Mouse (Mus musculus) 3T3-L1 (cell line): ENCODE results near the gene Atf1.

Source experiments
- DNase-seq: peaks from one replicate; pipeline ENCODE4 v3.0.0-alpha.2; 2015; ENCODE audit warnings: low read depth, low spot score

Atf1 gene

DNA sequence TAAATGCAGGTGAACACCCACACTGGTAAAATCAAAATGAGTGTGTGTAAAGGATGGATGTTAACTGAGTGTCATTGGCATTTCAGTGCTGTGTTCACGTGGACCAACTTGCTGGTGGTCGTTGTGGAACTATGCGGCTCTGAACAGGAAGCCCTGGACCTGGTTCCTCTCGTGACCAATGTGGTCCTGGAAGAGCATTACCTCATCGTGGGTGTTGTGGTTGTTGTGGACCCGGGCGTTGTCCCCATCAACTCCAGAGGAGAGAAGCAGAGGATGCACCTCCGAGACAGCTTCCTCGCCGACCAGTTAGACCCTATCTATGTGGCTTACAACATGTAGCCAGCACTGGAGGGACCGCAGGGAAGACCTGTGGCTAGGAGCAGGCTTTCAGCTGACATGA lies 12.5 kb upstream of the Atf1 start:
- DNase-seq: no peak

DNA sequence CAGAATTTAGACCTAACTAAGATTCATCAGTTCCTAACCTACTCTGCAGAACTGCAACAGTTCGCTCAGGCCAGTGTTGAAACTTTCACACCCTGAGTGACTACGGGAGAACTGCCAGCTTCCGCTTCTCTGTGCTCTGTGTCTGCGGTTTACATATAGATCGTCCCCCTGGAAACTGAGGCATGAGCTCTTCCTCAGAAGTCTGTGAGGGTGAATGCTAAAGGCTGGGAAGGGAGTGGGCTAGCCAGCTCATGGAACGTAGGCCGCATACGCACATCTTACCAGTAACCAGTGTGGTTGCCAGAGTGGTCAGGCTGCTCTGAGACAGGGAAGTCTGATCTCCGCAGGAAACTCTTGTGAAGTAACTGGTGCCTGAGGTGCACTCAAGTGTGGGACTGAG lies 11.4 kb upstream of the Atf1 start:
- no peak for DNase-seq

DNA sequence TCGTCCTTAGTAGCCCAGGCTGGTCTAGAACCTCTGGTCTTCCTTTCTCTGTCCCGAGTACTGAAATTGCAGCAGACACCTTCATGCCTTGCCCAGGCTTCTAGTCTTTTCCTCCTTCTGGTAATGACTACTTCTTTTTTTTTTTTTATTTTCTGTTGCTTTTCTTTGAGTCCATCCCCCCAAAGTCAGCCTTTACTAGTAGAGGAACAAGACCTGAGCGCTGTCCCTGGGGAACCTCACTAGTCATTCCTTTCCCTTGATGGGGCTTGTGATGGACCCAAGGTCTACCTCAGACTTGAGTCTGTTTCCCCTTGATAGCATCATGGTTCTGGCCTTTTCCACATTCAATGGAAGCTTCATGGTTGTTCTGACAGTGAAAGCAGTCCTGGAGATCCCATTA lies 9.6 kb upstream of the Atf1 start:
- no peak for DNase-seq

DNA sequence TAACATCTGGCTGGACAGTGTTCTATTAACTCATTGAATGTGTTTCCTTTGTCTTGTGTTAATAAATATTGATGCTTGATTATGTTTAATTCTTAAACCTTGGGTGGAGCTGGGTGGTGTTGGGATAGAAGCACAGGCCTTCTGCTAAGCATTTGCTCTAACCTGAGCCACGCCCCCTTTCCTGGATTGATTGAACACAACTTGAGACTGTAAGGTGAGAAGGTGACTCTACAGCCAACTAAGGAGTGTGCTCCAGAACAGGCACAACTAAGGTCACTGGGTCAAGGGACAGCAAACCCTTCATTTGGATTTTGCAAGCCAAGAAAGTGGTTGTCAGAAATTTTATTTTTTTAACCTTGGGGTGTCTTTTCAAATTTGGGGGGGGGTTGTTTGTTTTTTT lies 8.2 kb upstream of the Atf1 start:
- no peak for DNase-seq

DNA sequence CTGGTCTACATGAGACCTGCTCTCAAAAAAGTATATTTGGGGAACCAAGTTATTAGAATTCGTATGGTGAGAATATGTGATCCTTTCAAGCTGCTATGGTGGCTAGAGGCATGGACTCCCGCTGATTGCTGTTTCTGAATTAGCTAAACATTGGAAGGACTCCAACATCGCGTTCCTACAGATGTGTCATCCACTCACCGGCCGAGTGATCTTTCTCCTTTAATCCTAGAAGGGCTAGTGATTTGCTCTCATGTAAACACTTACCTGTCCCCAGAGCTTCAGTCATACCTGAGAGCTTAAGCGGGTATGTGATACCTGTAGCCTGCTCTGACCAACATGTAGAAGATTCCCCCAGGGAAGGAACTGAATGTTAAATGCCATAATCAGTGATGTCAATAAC lies 6.7 kb upstream of the Atf1 start:
- no peak for DNase-seq

DNA sequence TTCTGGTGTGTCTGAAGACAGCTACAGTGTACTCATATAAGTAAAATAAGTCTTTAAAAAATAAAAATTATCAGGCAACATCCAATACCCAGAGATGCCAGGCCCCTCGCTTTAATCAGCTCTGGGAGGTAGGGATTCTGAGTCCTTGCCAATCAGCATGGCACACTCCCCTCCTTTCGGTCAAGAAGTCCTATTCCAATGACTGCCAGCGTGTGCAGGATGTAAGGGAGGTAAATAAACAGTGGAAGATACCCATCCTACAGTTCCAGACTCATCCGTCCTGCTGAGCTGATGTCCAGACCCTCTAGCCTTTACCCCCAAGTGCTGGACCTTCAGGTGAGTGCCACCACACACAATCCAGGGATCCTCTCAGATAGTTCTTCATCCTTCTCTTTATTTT lies 2.2 kb upstream of the Atf1 start:
- DNase-seq: no peak

DNA sequence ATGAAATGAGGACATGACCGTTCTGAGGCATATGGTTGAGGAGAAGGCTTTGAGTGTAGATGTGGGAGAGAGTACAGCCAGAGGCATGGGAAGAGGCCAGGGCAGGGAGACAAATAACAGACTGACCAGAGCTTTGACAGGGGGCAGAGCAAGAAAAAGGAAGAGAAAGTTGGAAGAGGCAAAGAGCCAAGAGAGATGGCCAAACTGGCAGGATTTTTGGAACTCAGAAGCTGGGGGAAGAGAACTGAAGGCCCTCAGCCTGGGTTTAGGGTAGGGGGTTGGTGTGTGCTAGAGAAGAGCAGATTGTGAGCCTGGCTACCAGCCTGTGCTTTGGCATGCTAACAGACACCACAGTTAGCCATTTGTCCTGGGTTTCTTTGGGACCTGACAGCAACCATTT lies 1.7 kb upstream of the Atf1 start:
- DNase-seq: no peak

DNA sequence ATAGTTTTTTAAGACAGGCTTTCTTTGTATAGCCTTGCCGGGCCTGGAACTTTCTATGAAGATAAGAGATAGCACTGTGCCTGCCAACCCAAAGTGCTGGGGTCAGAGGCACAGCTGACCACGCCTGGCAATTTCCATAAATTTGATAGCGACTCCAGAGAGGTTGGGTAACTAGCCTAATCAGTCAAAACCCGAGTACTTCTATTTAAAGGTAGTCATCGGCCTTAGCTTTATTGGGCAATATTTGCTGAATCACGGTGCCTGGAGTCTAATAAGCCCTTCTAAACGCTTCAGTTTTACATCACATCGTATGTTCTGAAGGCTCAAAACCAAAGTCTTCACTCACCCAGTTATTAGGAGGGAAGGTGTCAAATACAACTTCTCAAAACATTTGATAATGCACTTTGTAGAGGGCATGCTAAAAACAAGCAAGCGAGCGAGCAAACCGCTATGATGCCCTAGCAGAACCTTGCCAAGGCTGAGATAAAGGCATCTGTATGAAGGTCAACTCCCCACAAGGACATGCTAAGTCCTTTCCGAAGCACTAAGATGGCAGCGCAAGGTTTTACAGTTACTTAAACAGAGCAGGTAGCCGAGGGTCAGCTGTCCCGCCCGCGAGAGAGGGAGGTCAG lies 472 bp upstream of the Atf1 start:
- peak; percentile 80 for DNase-seq

DNA sequence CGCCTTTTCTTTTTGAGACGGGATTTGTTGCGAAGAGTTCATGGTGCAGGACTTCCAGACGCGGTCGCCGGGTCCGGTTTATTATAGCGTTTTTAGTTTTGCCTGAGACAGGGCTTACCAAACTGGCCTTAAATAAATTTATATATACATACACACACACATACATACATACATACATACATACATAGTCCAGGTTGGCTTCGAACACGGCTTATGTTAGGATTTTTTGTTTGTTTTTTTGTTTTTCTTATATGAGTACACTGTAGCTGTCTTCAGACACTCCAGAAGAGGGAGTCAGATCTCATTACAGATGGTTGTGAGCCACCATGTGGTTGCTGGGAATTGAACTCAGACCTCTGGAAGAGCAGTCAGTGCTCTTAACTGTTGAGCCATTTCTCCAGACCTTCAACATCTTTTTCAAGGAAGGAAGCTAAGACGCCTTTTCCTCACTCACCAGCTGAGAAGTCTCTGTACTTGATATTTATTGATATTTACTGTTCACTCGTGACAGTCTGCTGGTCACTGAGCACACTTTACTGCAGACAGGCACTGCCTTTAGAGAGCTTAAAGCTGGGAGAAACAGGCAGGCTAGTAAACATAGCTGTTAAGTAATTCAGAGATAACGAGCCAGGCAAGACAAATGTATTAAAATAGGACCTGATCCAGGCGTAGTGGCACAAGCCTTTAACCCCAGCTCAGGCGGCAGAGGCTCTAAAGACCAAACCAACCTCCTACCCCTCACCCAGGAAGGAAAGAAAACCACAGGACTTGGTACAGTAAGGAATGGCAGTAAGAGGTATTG lies 1.1 kb downstream of the Atf1 start:
- peak; percentile 55 for DNase-seq

DNA sequence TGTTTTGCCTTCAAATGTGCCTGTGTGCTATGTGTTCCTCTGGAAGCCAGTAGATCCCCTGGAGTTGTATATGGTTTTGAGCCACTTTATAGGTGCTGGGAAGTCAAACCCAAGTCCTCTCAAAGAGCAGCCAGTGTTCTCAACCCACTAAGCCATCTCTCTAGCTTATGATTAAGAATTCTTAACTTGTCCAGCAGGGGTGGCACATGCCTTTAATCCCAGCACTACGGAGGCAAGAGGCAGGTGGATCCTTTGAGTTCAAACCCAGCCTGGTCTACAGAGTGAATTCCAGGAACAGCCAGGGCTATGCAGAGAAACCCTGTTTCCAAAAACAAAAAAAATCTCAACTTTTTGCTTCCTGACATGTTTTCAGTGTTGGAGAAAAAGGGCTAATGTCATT lies 3.0 kb downstream of the Atf1 start:
- peak; percentile 31 for DNase-seq

DNA sequence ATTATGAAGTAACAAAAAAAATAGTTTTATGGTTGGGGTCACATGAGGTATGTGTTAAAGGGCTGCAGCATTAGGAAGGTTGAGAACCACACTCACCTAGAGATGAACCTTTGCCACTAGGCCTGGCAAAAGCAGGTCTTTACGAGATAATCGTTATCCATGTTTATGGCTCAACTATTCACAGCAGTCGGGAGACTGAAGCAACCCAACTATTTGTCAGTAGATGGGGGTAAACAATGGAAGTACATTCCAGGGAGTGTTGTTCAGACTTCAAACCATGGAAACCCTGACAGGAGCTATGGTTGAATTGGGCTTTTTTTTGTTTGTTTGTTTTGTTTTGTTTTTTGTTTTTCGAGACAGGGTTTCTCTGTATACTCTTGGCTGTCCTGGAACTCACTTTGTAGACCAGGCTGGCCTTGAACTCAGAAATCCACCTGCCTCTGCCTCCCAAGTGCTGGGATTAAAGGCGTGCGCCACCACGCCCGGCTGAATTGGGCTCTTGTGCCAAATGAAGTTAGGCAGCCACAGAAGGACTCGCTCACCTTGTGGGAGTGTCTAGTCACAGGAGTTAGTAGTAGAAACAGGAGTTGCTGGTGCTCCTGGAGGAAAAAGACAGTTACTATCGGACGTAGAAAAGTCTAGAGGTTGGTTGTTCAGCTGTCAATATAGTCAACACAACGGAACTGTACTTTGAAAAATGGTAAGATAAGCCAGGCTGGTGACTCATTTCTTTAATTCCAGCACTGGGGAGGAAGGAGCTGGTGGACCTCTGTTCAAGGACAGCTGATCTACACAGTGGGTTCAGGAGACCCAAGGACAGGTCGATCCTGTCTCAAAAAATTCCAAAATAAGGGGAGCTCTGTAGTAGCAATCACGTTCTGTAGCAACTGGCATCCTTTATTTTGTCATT lies 4.3 kb downstream of the Atf1 start:
- DNase-seq: no peak

DNA sequence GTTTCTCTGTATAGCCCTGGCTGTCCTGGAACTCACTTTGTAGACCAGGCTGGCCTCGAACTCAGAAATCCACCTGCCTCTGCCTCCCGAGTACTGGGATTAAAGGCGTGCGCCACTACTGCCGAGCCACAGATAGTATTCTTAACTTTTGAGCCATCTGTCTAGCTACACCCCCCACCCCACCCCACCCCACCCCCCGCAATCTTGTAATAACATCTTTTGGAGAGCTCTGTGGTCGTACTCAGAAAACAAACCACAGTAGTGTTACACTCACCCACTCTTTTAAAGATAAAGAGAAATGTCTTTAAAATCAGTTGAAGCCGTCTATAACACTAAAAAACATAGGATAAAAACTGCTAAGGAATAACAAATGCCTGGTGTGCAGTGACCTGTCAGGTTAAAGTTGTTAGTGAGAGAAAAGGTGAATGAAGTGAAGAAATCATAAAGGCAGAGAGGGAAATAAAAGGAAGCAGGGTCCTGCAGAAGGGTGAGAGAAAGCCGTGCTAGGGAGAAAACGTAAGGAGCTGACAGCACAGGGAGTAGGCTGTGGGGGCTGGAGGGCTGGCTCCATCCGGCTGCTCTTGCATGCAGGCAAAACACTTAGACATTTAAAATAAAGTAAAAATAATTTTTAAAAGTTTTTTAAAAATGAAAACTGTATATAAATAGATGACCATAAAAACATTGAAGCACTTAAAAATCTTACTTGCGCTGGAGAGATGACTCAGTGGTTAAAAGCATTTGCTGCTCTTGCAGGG lies 7.8 kb downstream of the Atf1 start:
- DNase-seq: no peak

DNA sequence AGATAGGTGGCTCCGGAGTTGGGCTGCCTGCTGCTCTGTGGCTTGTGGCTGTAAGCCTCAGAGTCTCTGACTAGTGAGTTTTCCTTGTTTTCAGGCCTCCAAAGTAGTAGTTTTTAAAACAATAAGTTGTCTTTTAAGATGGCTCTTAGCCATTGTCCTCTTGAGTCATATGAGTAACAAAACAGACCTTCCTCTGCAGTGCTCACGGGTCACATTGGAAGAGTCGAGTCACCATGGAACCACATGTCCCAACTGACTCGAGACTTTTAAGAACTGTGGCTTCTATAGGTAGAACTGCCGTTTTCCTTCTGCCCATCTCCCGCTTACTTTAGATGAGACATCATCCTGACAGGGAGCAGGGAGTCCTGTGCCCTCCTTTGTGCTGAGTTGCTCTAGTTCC lies 9.3 kb downstream of the Atf1 start:
- peak; percentile 75 for DNase-seq

DNA sequence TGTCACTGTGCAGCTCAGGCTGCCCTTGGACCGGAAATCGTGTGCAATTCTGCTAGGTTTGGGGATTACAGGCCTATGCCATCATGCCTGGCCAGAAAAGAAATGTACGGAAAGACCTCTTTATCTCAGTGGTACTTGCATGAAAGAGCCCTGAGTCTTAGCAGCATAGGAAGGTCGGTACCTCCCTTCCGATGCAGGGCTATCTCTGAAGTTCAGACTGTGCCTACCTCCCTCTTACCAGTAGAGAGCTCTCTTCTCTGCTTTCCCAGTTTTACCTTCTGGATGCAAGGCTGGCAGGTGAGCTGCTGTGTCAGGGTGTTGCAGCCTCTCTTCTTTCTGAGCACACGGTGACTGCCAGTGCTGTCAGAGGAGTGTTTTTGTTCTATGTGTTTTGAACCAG lies 14.2 kb downstream of the Atf1 start:
- DNase-seq: no peak

DNA sequence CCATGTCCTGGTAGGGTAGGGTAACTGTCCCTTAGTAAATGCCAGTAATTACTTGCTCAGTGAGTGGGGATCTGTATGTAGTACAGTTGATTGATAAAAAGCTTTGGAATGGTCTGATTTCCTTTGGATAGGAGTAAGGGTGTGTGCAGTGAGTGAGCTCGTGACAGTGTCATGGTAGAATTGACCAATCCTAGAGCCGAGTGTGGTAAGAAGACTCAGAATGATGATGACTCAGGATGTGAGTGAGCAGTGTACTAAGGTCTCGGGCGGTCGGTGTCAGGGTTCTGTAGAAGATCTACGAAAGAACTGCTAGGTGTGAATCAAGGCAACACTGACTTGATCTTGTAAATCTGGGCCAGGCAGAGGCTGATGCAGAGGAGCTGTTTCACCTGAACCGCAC lies 18.3 kb downstream of the Atf1 start:
- DNase-seq: peak; percentile 60

DNA sequence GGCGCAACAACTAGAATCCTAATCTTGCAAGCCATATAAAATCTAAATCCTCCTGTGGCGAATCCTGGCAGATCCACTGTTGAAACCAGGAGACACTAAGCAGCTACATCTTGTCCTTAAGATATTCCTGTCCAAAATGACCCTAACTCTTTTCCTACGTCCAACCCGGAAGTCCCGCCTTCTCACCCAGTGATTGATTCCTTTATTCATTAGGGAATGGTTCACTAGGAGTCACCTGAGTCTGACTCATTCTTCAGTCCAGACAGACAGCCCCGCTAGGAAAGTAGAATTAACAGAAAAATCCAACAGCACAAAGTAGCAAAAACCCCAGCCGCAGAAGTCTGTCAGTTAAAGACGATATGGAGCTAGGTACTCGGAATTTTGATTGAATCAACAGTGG lies 19.7 kb downstream of the Atf1 start:
- no peak for DNase-seq

DNA sequence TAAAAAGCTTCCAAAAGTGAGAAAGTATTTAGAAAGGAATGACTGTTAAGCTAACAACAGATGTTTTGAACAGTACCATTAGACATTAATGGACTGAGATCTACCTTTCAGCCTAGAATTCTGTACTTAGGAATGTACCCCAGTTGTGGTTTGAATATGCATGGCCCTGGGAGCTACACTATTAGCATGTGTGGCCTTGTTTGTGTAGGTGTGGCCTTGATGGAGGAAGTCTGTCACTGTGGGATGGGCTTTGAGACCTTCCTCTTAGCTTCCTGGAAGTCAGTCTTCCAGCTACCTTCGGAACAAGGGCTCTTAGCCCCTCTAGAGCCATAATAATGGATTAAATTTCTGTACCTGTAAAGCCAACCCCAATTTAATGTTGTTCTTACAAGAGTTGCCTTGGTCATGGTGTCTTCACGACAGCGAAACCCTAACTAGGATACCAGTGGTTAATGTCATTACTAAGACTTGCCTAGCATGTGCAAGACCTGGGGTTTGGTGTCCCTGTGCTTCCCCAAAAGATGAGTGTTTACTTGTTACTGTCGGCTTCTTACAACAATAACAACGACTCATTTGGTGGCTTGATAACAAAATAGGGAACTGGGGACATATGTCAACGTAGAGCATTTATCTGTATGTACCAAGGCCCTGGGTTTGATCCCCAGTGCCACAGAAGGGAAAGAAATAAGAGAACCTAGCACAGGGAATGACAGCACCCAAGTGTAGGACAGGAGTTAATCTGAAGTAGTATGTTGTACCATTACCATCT lies 21.2 kb downstream of the Atf1 start:
- no peak for DNase-seq

DNA sequence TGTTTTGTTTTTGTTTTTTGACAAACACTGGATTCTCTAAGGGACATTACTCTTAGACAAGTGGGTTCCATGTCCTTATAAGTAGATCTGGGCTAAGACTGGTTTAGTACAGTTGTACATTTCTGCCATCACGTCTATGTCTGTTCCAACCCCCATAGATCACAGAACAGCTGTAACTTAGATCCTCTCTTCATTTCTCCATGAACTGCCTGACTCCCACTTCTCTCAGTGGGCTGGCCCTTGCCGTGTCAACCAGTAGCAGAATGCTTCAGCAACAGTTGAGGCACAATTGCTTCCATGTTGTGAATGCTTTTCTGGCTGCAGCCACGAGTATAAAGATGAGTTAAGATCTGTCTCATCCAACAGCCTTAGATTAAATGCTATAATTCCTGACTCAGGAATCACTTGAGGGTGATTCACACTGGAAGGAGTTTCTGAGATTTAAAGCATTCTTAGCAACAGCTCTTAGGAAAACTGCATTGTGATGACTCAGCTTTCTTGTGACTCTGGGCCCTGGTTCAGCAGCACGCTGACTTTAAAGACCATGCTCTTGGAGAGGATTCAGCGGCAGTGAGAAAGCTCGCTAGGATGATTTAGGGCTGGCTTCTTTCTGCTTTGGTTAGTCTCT lies 23.6 kb downstream of the Atf1 start:
- DNase-seq: peak; percentile 95

DNA sequence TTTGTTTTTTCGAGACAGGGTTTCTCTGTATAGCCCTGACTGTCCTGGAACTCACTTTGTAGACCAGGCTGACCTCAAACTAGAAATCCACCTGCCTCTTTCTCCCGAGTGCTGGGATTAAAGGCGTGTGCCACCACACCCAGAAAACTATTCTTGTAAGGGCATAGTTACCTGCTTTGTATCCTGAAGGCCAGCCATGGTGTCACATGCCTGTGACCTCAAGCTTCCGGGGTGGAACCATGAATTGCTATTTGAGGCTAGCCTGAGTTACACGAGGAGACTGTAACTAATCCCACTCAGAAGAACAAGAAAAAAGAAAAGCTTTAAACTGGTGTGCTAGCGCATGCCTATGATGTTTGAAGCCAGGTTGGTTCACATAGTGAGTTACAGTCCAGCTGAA lies 28.8 kb downstream of the Atf1 start:
- no peak for DNase-seq

DNA sequence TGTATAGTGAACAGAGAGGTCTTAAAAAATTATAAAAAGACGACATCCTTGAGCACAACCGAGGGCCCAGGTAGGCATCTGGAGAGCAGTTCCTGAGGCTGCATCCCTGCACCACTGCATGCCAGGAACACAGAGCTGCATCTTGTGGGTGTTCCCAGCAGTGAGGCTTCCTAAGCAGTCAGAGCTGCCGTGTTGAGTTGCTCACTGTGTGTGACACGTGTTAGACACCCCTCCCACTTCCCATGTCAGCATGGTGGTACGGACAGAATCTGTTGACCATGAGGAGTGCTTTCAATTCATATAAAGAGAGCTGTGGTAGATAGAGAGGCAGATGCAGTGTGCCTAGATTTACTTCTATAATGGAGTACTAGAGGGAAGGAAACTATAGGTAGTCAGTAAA lies 29.7 kb downstream of the Atf1 start:
- DNase-seq: no peak
